Mouse (Mus musculus): Measurements from ENCODE around the gene Shc3.

DNA sequence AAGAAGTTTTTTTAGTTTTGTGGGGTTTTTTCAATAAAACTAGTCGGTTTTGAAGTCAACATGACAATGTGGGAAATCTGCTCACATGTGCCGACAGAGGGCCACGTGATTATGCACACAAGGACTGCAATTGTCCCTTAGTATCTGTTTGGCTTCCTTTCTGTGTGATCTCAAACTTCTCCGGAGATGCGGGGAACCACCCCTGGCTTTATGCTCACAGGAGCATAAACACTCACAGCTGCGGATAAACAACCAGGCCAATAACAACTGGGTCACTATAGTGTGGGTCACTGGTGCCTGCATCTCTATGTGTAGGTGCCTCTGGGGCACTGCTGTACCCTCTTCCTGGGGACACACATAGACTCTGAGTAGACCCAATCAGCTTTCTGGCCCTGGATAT lies 4.5 kb downstream of the Shc3 start:
- TF ChIP-seq CTCF (IDR thresholded peaks at IDR 0.05; ENCODE audit: low read depth, low read length), result no peak
- no peak for TF ChIP-seq EP300 (IDR thresholded peaks at IDR 0.05; ENCODE audit: insufficient read depth, low read depth, low read length)
- no peak for TF ChIP-seq POLR2A (IDR thresholded peaks at IDR 0.05; ENCODE audit: insufficient read depth, low read length)

Data from ES-Bruce4 (cell line).